Mouse (Mus musculus) lung, postnatal 0 days (tissue): Measurements from ENCODE around the gene Ptk6.

Experiments
- CTCF ChIP-seq: IDR thresholded peaks from 2 replicates; pipeline ENCODE4 v1.5.1; 2016; ENCODE audit warnings: antibody characterized with exemption, mild to moderate bottlenecking
- EP300 ChIP-seq: IDR thresholded peaks from 2 replicates; pipeline ENCODE4 v1.6.1; 2016; ENCODE audit warnings: antibody characterized with exemption, mild to moderate bottlenecking, control low read depth

DNA sequence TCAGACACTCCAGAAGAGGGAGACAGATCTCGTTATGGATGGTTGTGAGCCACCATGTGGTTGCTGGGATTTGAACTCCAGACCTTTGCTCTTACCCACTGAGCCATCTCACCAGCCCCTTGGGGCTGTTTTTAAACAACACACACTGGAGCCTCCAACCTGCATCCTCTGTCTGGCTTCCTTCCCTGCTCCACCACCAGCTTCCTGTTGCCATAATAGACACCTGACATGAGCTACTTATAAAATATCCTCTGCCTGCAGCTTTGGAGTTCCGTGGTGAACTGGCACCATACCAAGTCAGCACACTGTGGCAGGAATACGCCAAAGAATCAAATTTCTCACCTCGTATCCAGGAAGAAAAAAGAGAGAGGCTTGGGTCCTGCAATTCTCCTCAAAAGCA, 41.8 kb downstream of the Ptk6 start:
- TF ChIP-seq CTCF, result no peak
- no peak for TF ChIP-seq EP300
